Mouse (Mus musculus): Measurements from ENCODE around the gene Htra3.

DNA sequence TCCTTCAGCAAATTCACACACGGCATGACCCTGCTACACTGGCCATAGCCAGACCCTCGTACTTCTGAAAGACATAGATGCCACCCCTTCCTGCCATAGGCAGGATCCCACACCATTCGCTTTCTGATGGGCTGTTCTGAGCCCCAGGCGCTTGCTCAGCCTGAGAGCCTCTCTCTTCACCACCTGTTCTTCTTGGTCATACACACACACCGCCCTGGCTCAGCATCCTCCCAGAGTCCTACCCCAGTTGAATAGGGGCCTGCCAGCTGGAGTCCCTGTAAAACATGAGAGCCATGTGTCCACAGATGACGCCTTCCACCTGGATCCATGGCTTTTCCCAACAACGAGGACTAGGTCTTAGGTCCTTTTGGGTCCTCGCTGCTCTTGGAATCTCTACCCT is 66.9 kb downstream of the Htra3 start:
- no peak for TF ChIP-seq CTCF (IDR thresholded peaks at IDR 0.05; ENCODE audit: low read depth)
- no peak for TF ChIP-seq EP300 (IDR thresholded peaks at IDR 0.05; ENCODE audit: low read depth)

Measured in liver, postnatal 0 days (tissue).